Mouse (Mus musculus): ENCODE results near the gene Gpr146.

DNA sequence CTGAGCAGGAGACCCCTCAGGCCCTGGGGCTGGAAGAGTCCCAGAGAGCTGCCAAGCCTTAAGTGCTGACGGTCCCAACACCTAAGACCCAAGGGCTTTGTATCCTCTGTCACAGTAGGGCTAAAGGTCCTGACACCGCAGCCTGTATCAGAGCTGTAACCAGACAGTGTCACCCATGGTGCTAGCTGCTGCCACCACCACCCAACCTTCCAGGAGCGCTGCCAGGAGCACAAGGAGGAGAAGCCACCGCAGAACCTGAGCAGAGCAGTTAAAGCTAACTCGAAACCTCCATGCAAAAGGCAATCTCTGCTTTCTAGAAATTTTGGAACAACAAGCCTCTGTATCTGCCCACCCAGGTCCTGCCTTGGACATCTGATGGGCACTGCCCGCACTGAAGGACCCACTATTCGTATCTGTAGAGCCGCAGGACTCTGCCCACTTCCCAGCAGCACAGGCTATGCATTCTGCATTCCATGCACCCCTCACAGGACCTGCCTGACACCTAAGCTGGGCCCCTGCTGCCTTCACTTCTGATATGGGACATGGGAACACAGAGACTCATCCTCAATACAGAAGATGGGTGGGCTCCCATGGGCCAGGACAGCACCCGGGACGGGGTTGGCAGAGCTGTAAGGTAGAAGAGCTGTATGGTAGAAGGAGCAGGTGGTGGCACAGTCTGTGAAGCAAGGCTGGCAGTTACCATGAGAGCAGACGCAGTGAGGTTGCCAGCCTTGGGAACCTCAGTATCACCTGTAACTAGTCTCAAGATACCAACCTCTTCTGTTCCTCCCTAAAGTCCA lies 63.6 kb downstream of the Gpr146 start:
- no peak for TF ChIP-seq CTCF (IDR thresholded peaks at IDR 0.05)
- TF ChIP-seq EP300 (IDR thresholded peaks at IDR 0.05): no peak

Data from lung, postnatal 0 days (tissue).